In genomic region chr5:76413886-76414285, GRCm38 (mm10) we compare ENCODE assay signal across 15 mouse cellular contexts. TPM values are rescaled to one million over a fixed set of nuclear protein-coding genes. Genes with fewer than 3 reads are reported as not detected.
A peak's percentile ranks its signal among the peaks of the same experiment; 100 is the strongest.
DNase-seq lines count a peak whose midpoint lies in the region; ATAC-seq lines count a peak whose summit lies in the region.
"Had no signal": no experiment of that assay in that cellular context is flagged by ENCODE, and none has a peak within 500 bp of the region (broad histone marks: within the 10 kb centered on the region; RNA-seq: fewer than 3 reads in every experiment).

No protein-coding gene starts in this region.

- H3K4me1 ChIP-seq in kidney, embryonic 14.5 days (ENCODE audit: control insufficient read depth, insufficient read depth, low read length), result no peaks in the 10 kb centered on the region
- H3K4me1 ChIP-seq: heart, embryonic 12.5 days; liver, embryonic 12.5 days; midbrain, embryonic 15.5 days had no signal

- H3K36me3 ChIP-seq in kidney, embryonic 14.5 days (ENCODE audit: control insufficient read depth, insufficient read depth, low read length), result no peaks in the 10 kb centered on the region
- H3K36me3 ChIP-seq: heart, embryonic 12.5 days; liver, embryonic 12.5 days; midbrain, embryonic 15.5 days had no signal

- H3K4me2 ChIP-seq in kidney, embryonic 14.5 days (replicated peaks; ENCODE audit: low read depth, low read length), result no peak overlapping the region
- H3K4me2 ChIP-seq: heart, embryonic 12.5 days; liver, embryonic 12.5 days; midbrain, embryonic 15.5 days had no signal

- no peak overlapping the region for H3K27ac ChIP-seq in kidney, embryonic 14.5 days (ENCODE audit: low read depth, low read length)
- H3K27ac ChIP-seq: liver, embryonic 12.5 days; midbrain, embryonic 15.5 days had no signal

- peak; percentile 21 to 56 for DNase-seq in cerebellum, postnatal 10 days
- no peak for DNase-seq in cerebellum, adult 11-12 months
- peak; percentile 27 for DNase-seq in kidney, adult 9 months
- peak; percentile 11 for DNase-seq in A20 (ENCODE audit: low read depth, low spot score)
- DNase-seq in layer of hippocampus, adult 9-10 months (ENCODE audit: low spot score), result peak; percentile 12
- DNase-seq in left cerebral cortex, postnatal 14 days (ENCODE audit: low spot score in 2 of 2), result no peak
- DNase-seq: adrenal gland, postnatal 14 days; kidney, postnatal 4 days had no signal

- H3K9ac ChIP-seq in kidney, embryonic 14.5 days (ENCODE audit: low read depth, low read length), result no peak overlapping the region
- H3K9ac ChIP-seq: heart, embryonic 12.5 days; liver, embryonic 12.5 days; midbrain, embryonic 15.5 days had no signal

- no peak for ATAC-seq in kidney, embryonic 14.5 days (ENCODE audit: low FRiP score, low TSS enrichment)
- no peak for ATAC-seq in granulocyte monocyte progenitor cell, adult 5-6 weeks (replicated peaks; ENCODE audit: poor library complexity, severe bottlenecking)
- ATAC-seq: liver, embryonic 12.5 days; midbrain, embryonic 15.5 days had no signal

- WGBS in kidney, embryonic 14.5 days, result 89% methylated on average over 3 of the region's 3 CpGs

- no peaks in the 10 kb centered on the region for H3K9me3 ChIP-seq in kidney, embryonic 14.5 days (ENCODE audit: control insufficient read depth, low read length)
- H3K9me3 ChIP-seq: heart, embryonic 12.5 days; liver, embryonic 12.5 days; midbrain, embryonic 15.5 days had no signal

- H3K27me3 ChIP-seq in kidney, embryonic 14.5 days (ENCODE audit: control insufficient read depth, insufficient read depth, low read length), result no peaks in the 10 kb centered on the region
- H3K27me3 ChIP-seq: heart, embryonic 12.5 days; liver, embryonic 12.5 days; midbrain, embryonic 15.5 days had no signal

- intact Hi-C loops in left cerebral cortex, postnatal 14 days (cut with DNase I), result loop anchor here (10.0 kb wide), 2 partner anchors 109 to 549 kb away; partner anchors contain the start of gene Clock

- H3K4me3 ChIP-seq in kidney, embryonic 14.5 days (ENCODE audit: low read length), result no peak overlapping the region
- H3K4me3 ChIP-seq: heart, embryonic 12.5 days; liver, embryonic 12.5 days; midbrain, embryonic 15.5 days had no signal

RNA-seq across cellular contexts. Expression of gene Nmu, which starts 50.3 kb away (rescaled TPM):
- 0.27 and 0.33 TPM in 2 replicates for polyA plus RNA-seq in kidney, embryonic 14.5 days (2014; fragmentation: Nextera tagmentation; extraction: Ambion mirVana)
- total RNA-seq in granulocyte monocyte progenitor cell, adult 5-6 weeks (2014; fragmentation: Nextera tagmentation), result not detected in 2 replicates
- not detected in 2 replicates for total RNA-seq in granulocyte monocyte progenitor cell, adult 5-6 weeks (2017)
- total RNA-seq in left cerebral cortex, postnatal 14 days (2021), result not detected
- total RNA-seq: adrenal gland, postnatal 14 days had no signal
- polyA plus RNA-seq: cortical plate, adult 2 months; heart, embryonic 12.5 days; liver, embryonic 12.5 days; stomach, embryonic 14.5 days had no signal

Comparison
In these comparisons a context has a peak if more than half of its experiments do, and no peak if none do; other contexts are left out.
1. DNase-seq: peak in cerebellum, postnatal 10 days (2 of 2), kidney, adult 9 months (single experiment), A20 (single experiment) and layer of hippocampus, adult 9-10 months (single experiment); none in cerebellum, adult 11-12 months (single experiment) and left cerebral cortex, postnatal 14 days (0 of 2).